Mouse (Mus musculus) intestine, embryonic 15.5 days (tissue): ENCODE results near the gene Micu1. TPM values are rescaled to one million over a fixed set of nuclear protein-coding genes. Genes with fewer than 3 reads are reported as not detected.
A peak's percentile ranks its signal among the peaks of the same experiment; 100 is the strongest.

Experiments used
- ATAC-seq: fragments of 200-750 bp; cut with Nextera tagmentation; 2 replicates; pipeline ENCODE4 v1.8.0; 2017; ENCODE audit warnings: moderate TSS enrichment, moderate library complexity
- H3K27ac ChIP-seq: fragments of 300-500 bp; sonication (generic); 2 replicates; pipeline ENCODE4 v1.5.1; 2015; ENCODE audit warnings: mild to moderate bottlenecking, inconsistent platforms
- H3K27me3 ChIP-seq: fragments of 300-500 bp; sonication (generic); replicated peaks from 2 replicates; pipeline ENCODE4 v1.6.1; 2015; ENCODE audit warnings: inconsistent platforms
- H3K36me3 ChIP-seq: fragments of 300-500 bp; sonication (generic); 2 replicates; pipeline ENCODE4 v1.6.1; 2015; ENCODE audit warnings: inconsistent platforms
- H3K4me1 ChIP-seq: fragments of 300-500 bp; sonication (generic); replicated peaks from 2 replicates; pipeline ENCODE4 v1.6.1; 2015; ENCODE audit warnings: inconsistent platforms
- H3K4me2 ChIP-seq: fragments of 300-500 bp; sonication (generic); replicated peaks from 2 replicates; pipeline ENCODE4 v1.6.1; 2015; ENCODE audit warnings: mild to moderate bottlenecking, inconsistent platforms
- H3K4me3 ChIP-seq: fragments of 300-500 bp; sonication (generic); replicated peaks from 2 replicates; pipeline ENCODE4 v1.5.1; 2015; ENCODE audit warnings: inconsistent platforms
- H3K9ac ChIP-seq: fragments of 300-500 bp; sonication (generic); 2 replicates; pipeline ENCODE4 v1.6.1; 2015; ENCODE audit warnings: inconsistent platforms
- H3K9me3 ChIP-seq: fragments of 300-500 bp; sonication (generic); 2 replicates; pipeline ENCODE4 v1.6.1; 2016; ENCODE audit warnings: inconsistent platforms
- WGBS: fragments of 180-500 bp; shearing (Covaris S2); methylation state at CpG from one replicate; pipeline ENCODE4 v1.1.7; 2015; 5-methylcytosine and 5-hydroxymethylcytosine counted together
- polyA plus RNA-seq: library from polyadenylated mRNA; unstranded; fragments of >200 nt; fragmentation: Nextera tagmentation; extraction: Ambion mirVana; gene quantifications from 2 replicates; pipeline ENCODE4 v1.2.1, GENCODE M21; 2015

The Micu1 gene
- polyA plus RNA-seq, 1 experiment from 2014 or later = 66.0 TPM

- no peak overlapping the region for H3K4me3 ChIP-seq
- WGBS = 90% methylated on average over 9 of the region's 9 CpGs
Measured at GRCm38 (mm10) chr10:59729261-59729660, 27.0 kb downstream of the Micu1 start.

GRCm38 (mm10) chr10:59729842-59730241 is 27.6 kb downstream of the Micu1 start:
- H3K9me3 ChIP-seq = no peaks in the 10 kb centered on the region
- no peak overlapping the region for H3K4me3 ChIP-seq
- H3K27ac ChIP-seq = no peak overlapping the region
- peaks cover 1% of the 10 kb centered on the region; the same call in 1 of the 2 replicates for H3K4me1 ChIP-seq
- H3K4me2 ChIP-seq = no peak overlapping the region
- H3K9ac ChIP-seq = no peak overlapping the region
- 84% methylated on average over 4 of the region's 4 CpGs for WGBS
- ATAC-seq = no peak
- peaks cover 8% of the 10 kb centered on the region; the same call in 1 of the 2 replicates for H3K36me3 ChIP-seq
- H3K27me3 ChIP-seq = no peaks in the 10 kb centered on the region

More at GRCm38 (mm10) chr10:59729261-59729660, 27.0 kb downstream of the Micu1 start:
- H3K27ac ChIP-seq = no peak overlapping the region
- ATAC-seq = no peak
- no peaks in the 10 kb centered on the region for H3K9me3 ChIP-seq
- no peaks in the 10 kb centered on the region for H3K27me3 ChIP-seq
- no peak overlapping the region for H3K4me2 ChIP-seq
- peaks cover 8% of the 10 kb centered on the region; the same call in 1 of the 2 replicates for H3K36me3 ChIP-seq
- peaks cover 6% of the 10 kb centered on the region for H3K4me1 ChIP-seq
- no peak overlapping the region for H3K9ac ChIP-seq

- ATAC-seq = no peak
- 80% methylated on average over 11 of the region's 11 CpGs for WGBS
Measured at GRCm38 (mm10) chr10:59736027-59736598, 33.8 kb downstream of the Micu1 start.

GRCm38 (mm10) chr10:59741448-59741847 is 39.2 kb downstream of the Micu1 start:
- ATAC-seq = no peak

More at GRCm38 (mm10) chr10:59736027-59736598, 33.8 kb downstream of the Micu1 start:
- no peaks in the 10 kb centered on the region for H3K27me3 ChIP-seq
- no peaks in the 10 kb centered on the region for H3K4me1 ChIP-seq
- H3K9me3 ChIP-seq = no peaks in the 10 kb centered on the region
- H3K4me2 ChIP-seq = no peak overlapping the region
- H3K4me3 ChIP-seq = no peak overlapping the region
- peaks cover 12% of the 10 kb centered on the region; the same call in 1 of the 2 replicates for H3K36me3 ChIP-seq
- H3K27ac ChIP-seq = no peak overlapping the region
- no peak overlapping the region for H3K9ac ChIP-seq

GRCm38 (mm10) chr10:59743397-59743796 is 41.1 kb downstream of the Micu1 start:
- Histone ChIP-seq H3K4me3 (no peak overlapping the region), H3K27me3 (no peaks in the 10 kb centered on the region), H3K4me2 (no peak overlapping the region), H3K4me1 (no peaks in the 10 kb centered on the region), H3K27ac (no peak overlapping the region), H3K36me3 (peaks cover 8% of the 10 kb centered on the region), H3K9ac (no peak overlapping the region), H3K9me3 (no peaks in the 10 kb centered on the region)
- WGBS = 90% methylated on average over 12 of the region's 12 CpGs
- no peak for ATAC-seq

More at GRCm38 (mm10) chr10:59741448-59741847, 39.2 kb downstream of the Micu1 start:
- Histone ChIP-seq H3K27ac (no peak overlapping the region), H3K27me3 (no peaks in the 10 kb centered on the region), H3K4me3 (no peak overlapping the region), H3K36me3 (peaks cover 8% of the 10 kb centered on the region), H3K4me2 (no peak overlapping the region), H3K9ac (no peak overlapping the region), H3K9me3 (no peaks in the 10 kb centered on the region), H3K4me1 (no peaks in the 10 kb centered on the region)
- 31% methylated on average over 4 of the region's 4 CpGs for WGBS

GRCm38 (mm10) chr10:59743969-59744368 is 41.7 kb downstream of the Micu1 start:
- H3K27me3 ChIP-seq = no peaks in the 10 kb centered on the region
- ATAC-seq = peak; percentile 46; the same call in 1 of the 2 replicates
- no peaks in the 10 kb centered on the region for H3K9me3 ChIP-seq
- no peak overlapping the region for H3K4me3 ChIP-seq
- no peaks in the 10 kb centered on the region for H3K4me1 ChIP-seq
- no peak overlapping the region for H3K9ac ChIP-seq
- 85% methylated on average over 5 of the region's 5 CpGs for WGBS
- H3K4me2 ChIP-seq = no peak overlapping the region
- peaks cover 8% of the 10 kb centered on the region for H3K36me3 ChIP-seq
- H3K27ac ChIP-seq = no peak overlapping the region

- H3K9me3 ChIP-seq = no peaks in the 10 kb centered on the region
- no peak overlapping the region for H3K27ac ChIP-seq
- H3K4me2 ChIP-seq = no peak overlapping the region
- 74% methylated on average over 7 of the region's 7 CpGs for whole genome bisulfite sequencing
- ATAC-seq = no peak
- no peak overlapping the region for H3K9ac ChIP-seq
- no peaks in the 10 kb centered on the region for H3K4me1 ChIP-seq
- no peaks in the 10 kb centered on the region for H3K36me3 ChIP-seq
- H3K4me3 ChIP-seq = no peak overlapping the region
- no peaks in the 10 kb centered on the region for H3K27me3 ChIP-seq
Measured at GRCm38 (mm10) chr10:59747334-59747733, 45.1 kb downstream of the Micu1 start.

GRCm38 (mm10) chr10:59748699-59749200 is 46.5 kb downstream of the Micu1 start:
- H3K9me3 ChIP-seq = no peaks in the 10 kb centered on the region
- no peak for ATAC-seq
- no peak overlapping the region for H3K4me2 ChIP-seq
- H3K27me3 ChIP-seq = no peaks in the 10 kb centered on the region
- no peak overlapping the region for H3K9ac ChIP-seq
- no peaks in the 10 kb centered on the region for H3K36me3 ChIP-seq
- no peak overlapping the region for H3K27ac ChIP-seq
- no peak overlapping the region for H3K4me3 ChIP-seq
- WGBS = 57% methylated on average over 2 of the region's 2 CpGs
- no peaks in the 10 kb centered on the region for H3K4me1 ChIP-seq

GRCm38 (mm10) chr10:59753538-59754069 is 51.3 kb downstream of the Micu1 start:
- Histone ChIP-seq H3K36me3 (no peaks in the 10 kb centered on the region), H3K4me2 (no peak overlapping the region), H3K4me1 (no peaks in the 10 kb centered on the region), H3K27ac (no peak overlapping the region), H3K4me3 (no peak overlapping the region), H3K27me3 (no peaks in the 10 kb centered on the region), H3K9me3 (no peaks in the 10 kb centered on the region), H3K9ac (no peak overlapping the region)
- peak; percentile 60 for ATAC-seq
- WGBS = 70% methylated on average over 9 of the region's 9 CpGs

- Histone ChIP-seq H3K4me1 (no peaks in the 10 kb centered on the region), H3K9me3 (no peaks in the 10 kb centered on the region), H3K9ac (no peak overlapping the region), H3K27ac (no peak overlapping the region), H3K4me2 (no peak overlapping the region), H3K4me3 (no peak overlapping the region), H3K27me3 (no peaks in the 10 kb centered on the region), H3K36me3 (0 out of 2 replicates have a peak, but pooled peaks cover 4% of the 10 kb centered on the region)
- 96% methylated on average over 1 of the region's 1 CpGs for WGBS
- peak; percentile 57; the same call in 1 of the 2 replicates for ATAC-seq
Measured at GRCm38 (mm10) chr10:59754104-59754503, 51.8 kb downstream of the Micu1 start.

- 92% methylated on average over 1 of the region's 1 CpGs for WGBS
- 0 out of 2 replicates have a peak, but pooled peaks cover 4% of the 10 kb centered on the region for H3K36me3 ChIP-seq
- no peak overlapping the region for H3K27ac ChIP-seq
- H3K27me3 ChIP-seq = no peaks in the 10 kb centered on the region
- no peak for ATAC-seq
- H3K9ac ChIP-seq = no peak overlapping the region
- H3K4me3 ChIP-seq = no peak overlapping the region
- H3K4me2 ChIP-seq = no peak overlapping the region
- H3K9me3 ChIP-seq = no peaks in the 10 kb centered on the region
- no peaks in the 10 kb centered on the region for H3K4me1 ChIP-seq
Measured at GRCm38 (mm10) chr10:59754901-59755300, 52.6 kb downstream of the Micu1 start.

GRCm38 (mm10) chr10:59755681-59756080 is 53.4 kb downstream of the Micu1 start:
- 93% methylated on average over 11 of the region's 11 CpGs for WGBS
- Histone ChIP-seq H3K4me3 (no peak overlapping the region), H3K9me3 (no peaks in the 10 kb centered on the region), H3K27ac (no peak overlapping the region), H3K36me3 (0 out of 2 replicates have a peak, but pooled peaks cover 4% of the 10 kb centered on the region), H3K4me2 (no peak overlapping the region), H3K9ac (no peak overlapping the region), H3K4me1 (no peaks in the 10 kb centered on the region), H3K27me3 (no peaks in the 10 kb centered on the region)
- no peak for ATAC-seq
